Mouse (Mus musculus) v-Abl transformed pro-B cells (cell line): ENCODE results near the gene Gm36245.
"Not testable (repeated sequence)": the region's sequence is repeated elsewhere in the genome, so short reads cannot be mapped to it uniquely, and the experiment has no call there.

Experiments used
- in situ Hi-C, 2 experiments: fragments of 400-800 bp; cut with MboI; formaldehyde crosslinking; loops; one replicate each; pipeline ENCODE4 v1.15.1; 2025; ENCODE audit not compliant: unreplicated experiment in 2 of 2

Gm36245 gene

DNA sequence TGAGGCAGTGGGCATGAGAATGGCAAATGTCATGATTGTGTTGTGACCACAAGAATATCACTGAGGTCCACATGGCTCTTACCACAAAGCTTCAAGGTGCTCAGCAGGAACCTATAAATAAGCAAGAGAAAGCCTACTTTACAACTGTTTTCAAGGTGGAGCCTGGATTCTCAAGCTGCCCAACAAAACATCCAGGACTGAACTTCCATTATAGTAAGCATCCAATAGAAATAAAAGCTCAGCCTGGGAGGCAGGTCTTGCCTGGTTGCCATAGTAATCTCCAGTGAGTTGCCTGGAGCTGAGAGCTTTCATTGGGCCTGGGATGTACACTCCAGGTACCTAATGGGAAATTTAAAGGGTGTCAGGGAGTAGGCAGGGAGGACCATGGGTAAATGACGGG, at the start of gene Gm36245:
TSS of gene Gm36245 (plus strand) at position 301 of the 400 bp plus-strand sequence.
- in situ Hi-C loops = no loop called here

DNA sequence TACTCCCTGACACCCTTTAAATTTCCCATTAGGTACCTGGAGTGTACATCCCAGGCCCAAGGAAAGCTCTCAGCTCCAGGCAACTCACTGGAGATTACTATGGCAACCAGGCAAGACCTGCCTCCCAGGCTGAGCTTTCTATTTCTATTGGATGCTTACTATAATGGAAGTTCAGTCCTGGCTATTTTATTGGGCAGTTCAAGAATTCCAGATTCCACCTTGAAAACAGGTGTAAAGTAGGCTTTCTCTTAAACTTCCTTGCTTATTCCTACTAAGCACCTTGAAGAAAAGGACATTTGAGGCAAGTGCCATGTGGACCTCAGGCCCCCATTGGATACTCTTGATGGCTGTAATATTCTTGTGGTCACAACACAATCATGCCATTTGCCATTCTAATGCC, 37.3 kb upstream of the Gm36245 start, which contains the start of gene 1700025B11Rik:
TSS of gene 1700025B11Rik (minus strand) at position 101 of the 400 bp plus-strand sequence.
- in situ Hi-C loops = loop anchor here in 1 of 2 experiments (10.0 kb wide), 1 partner anchor 53 kb away; no protein-coding TSS in a partner anchor

DNA sequence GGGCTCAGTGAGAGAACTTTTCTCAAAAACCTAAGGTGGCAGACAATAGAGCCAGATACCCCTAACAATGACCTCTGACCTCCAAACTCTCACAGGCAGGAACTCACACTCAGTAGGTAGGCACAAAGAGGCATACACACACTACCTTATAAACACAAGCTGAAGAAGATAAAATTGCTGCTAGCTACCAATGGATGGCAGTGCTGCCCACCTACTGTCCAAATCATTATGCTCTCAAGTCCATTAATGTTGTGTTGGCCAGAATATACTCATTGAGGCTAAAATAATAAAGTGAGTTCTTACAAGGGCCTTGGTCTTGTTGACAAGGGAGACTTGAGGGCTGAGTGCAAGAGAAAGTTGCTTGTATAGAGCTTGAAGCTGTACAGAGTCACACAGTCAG, 35.8 kb upstream of the Gm36245 start:
- in situ Hi-C loops = loop anchor here in 1 of 2 experiments (10.0 kb wide), 1 partner anchor 52 kb away; no protein-coding TSS in a partner anchor

DNA sequence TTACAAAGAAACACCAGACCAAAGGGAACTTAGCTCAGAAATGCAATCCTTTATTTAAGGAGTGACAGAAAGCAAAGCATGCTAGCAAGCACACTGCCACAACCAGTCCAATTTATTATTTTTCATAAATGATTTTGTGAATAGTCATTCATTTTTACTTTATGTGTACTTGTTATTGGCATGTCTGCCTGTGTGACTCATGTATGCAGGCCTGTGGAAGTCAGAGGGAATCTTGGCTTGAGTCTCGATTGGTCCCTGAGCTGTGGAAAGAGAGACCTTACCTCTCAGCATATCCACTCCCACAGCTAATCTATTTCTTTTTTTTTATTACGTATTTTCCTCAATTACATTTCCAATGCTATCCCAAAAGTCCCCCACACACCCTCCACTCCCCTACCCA, 20.3 kb upstream of the Gm36245 start:
- in situ Hi-C loops = no loop called here

DNA sequence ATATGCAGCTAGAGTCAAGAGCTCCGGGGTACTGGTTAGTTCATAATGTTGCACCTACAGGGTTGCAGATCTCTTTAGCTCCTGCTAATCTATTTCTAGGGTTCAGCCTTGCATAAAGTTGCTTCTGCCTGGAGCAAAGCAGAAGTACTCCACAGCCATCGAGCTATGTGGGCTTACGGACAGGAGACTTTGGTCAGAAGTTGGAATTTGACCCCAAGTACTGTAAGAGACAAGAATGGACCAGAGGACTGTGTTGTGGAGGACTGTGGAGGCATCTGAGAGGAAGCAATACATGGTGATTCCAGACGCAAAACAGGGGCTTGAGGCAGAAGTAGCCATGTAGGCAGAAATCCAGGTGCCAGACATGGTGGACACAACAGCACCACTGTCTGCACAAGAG, 19.7 kb upstream of the Gm36245 start:
- in situ Hi-C loops = no loop called here

DNA sequence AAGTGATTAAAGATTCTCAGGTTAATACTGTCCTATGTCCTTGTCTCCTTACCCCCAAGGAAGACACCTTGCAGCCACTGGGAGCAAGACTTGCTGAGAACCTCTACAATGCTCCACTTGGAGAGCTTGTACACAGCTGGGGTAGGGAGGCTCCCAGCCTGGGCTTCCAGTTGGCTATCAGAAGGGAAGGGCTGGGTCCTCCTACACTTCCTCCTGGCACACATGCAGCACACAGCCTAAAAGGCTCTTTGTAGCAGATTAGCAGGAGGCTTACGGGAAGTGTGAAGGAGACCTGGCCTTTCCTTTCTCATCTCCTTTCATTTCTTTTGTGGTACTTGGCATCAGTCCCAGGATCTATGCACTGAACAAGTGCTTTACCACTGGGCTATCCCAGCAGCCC, 17.4 kb upstream of the Gm36245 start:
- in situ Hi-C loops = loop anchor here in 1 of 2 experiments (5.0 kb wide), 1 partner anchor 64 kb away; no protein-coding TSS in a partner anchor

DNA sequence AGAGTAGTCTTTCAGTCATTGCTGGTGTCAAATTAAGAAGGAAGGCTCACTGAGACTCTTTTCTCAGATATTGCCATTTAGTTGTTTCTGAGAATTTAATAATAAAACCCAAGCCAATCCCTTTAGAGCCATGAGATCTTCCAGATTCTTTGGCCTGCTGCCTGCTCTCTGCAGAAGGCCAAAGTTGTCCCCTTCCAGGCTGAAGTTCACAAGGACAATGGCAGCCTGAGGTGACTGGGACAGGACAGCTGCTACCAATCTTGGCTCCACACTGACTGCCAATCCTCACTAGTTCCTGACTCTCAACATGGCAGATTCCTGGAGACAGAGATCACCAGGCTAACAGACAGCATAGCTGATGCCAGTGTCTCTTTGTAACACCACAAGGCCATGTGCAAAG, 12.0 kb upstream of the Gm36245 start:
- in situ Hi-C loops = no loop called here

DNA sequence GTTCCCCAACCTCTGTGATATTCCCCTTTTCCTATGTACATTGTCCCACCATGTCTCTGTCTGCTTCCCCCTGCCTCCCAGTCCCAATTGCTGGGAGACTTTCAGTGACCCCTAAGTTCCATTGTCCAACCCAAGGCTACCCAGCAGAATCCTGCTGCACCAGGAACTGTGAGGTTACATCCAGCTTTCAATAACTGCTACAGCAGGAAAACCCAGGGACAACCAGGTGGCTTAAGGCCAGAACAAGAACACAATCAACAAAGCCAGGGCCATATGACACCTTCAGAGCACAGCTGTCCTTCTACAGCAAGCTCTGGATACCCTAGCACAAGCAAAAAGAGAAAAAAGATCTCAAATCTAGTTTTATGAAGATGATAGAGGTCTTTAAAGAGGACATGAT, 10.1 kb upstream of the Gm36245 start:
- in situ Hi-C loops = no loop called here

DNA sequence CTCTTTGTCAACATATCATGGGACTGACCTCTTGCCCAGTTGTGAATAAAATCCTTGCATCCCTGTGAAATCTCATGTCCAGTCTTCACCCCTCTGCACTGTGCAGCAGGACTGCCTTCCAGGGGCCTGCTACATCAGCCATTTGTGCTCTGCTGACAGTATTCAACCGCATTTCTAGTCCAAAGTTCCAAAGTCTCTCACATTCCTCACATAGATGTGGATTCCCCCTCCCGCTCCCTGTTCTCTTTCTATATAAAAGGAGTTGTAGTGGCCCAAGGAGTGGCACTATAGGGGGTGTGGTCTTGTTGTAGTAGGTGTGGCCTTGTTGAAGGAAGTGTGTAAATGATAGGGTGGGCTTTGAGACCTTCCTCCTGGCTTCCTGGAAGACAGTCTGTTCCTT, 8.2 kb upstream of the Gm36245 start:
- in situ Hi-C loops = no loop called here

DNA sequence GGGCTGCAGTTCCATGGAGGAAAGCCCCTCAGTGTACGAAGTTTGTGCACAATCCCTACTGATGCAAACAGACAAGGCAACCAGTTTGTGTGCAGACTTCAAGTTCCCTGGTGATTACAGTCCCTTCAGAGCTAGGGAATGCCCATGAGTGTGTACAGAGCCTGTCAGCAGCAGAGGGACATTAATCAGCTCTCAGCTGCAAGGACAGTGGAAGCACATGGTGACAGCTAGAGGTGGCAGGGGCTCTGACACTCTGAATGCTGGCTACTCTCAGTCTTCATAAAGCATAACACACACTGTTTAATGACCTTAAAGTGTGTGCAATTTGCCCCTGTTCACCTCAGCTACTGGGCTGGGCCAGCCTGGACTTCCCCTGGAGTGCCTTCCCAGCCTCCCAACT, 5.5 kb upstream of the Gm36245 start:
- in situ Hi-C loops = no loop called here

DNA sequence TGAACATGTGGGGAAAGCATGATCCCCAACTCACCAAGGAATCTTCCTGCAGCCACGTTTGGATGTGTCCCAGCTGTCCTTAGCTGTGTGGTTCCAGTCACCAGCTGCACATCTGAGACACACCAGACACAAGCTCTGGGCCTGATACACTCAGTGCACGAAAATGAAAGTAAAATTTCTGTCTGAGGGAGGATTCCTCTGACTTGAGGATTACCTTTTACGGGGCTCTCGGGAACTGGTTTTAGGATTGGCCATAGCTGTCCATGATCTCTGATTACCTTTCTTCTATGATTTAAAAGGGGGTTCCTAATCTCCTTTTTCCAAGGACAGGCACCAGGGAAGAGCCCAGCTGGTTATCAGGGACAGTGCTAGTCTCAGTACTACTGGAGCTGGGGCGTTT, 3.1 kb upstream of the Gm36245 start, which contains the start of gene Apol10b:
TSS of gene Apol10b (minus strand) at position 165 of the 400 bp plus-strand sequence.
- in situ Hi-C loops = no loop called here

DNA sequence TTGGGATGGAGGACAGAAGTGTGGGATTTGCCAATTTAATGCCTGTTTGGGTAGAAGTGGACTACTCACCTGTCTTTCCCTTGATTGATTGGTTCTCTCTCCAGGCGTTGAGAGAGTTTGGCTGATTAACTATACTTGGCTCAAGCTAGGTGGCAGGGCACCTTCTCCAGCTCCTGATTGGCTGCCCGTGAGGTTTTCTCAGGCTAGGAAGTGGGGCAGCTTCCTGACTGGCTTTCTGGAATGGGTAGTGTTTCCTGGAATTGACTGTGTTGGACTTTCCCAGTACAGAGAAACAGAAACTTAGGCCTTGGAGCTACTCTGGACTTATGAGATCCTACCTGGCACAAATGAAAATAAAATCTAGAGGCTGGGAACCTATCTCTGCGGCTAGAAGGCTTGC, 629 bp upstream of the Gm36245 start:
- in situ Hi-C loops = no loop called here

DNA sequence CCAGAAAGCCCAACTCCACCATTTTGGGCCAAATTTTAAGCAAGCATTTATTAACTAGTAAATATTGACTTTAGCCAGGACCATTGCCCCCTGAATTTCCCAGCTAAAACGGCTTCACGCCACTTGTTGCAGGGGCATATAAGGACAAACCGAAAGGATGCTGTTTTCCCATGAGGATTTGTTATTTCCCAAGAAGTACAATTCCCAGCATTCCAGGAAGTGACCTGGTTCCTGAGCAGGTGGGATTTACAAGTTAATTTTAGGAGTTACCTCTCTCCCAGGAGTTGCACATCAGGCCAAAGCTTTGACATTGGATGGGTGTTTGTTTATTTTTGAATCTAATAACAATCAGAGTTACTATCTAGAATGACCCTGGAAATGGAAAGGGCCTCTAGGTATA, 7.0 kb downstream of the Gm36245 start:
- in situ Hi-C loops = no loop called here

DNA sequence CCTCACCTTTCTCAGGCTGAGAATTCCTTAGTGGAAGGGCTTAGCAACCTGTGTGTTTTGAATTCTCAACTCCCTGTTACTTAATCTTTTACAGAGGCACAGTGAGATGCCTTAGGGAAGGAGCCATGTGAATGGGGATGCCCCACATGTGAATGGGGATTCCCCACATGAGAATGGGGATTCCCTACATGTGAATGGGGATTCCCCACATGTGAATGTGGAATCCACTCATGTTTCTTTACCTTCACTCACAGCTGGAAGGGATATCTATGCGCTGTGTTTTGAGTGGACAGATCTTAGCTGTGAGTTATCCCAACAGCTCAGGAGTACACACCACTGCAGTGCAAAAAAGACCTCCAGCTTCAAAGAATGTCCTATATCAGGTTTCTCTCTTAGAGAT, 25.7 kb downstream of the Gm36245 start:
- in situ Hi-C loops = no loop called here

DNA sequence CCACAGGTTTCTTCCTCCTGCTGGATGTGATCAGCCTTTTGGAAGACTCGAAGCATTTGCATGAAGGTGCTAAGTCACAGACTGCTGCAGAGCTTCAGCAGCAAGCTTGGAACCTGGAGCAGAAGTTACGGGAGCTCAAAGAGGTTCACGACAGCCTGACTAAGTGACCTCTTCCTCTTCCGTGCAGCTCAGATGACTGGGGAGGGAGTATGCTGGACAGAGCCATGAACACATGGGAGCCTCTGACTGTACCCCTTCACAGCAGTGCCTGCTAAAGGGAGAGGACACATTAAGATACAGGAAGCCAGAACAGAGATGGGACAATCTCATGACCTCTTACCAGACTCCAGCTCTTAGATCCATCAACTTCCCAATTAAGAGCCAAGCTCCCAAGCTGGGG, 27.4 kb downstream of the Gm36245 start:
- in situ Hi-C loops = not testable (repeated sequence)

DNA sequence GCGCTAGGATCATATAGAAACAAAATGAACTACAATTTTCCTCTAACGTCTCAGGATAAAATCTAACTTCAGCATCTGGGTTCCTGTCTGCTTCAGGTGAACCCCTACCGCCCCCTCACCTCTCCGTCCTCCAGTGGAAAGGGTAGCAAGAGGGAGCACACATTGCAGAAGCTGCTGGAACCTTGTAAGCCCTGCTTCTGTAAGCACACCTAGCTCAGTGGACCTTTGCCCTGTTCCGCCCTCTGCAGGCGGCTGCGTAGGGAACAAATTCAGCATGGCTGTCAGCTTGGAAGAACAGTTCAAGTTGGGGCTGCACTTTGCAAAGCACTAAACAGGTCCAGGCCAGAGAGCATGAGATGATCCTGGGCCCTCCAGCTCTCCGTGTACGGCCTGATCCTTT, 29.6 kb downstream of the Gm36245 start:
- in situ Hi-C loops = not testable (repeated sequence)

DNA sequence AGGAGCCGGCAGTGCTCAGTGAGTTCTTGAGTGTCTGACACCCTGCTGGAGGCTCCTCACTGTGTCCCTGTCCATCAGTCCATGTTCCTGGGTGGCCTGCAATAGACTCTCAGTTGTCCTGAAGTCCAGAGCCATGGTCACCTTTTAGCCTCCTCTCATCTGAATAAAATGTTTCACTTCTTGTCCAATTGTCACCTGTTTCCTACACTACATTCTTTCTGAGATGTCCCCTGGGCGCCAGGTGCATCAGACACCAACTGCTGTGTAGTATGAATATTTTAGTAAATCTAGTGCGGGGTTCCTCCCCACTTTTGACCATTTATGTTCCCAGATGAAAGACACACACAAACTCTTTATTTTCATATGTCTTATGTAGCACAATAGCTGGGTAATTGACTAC, 30.8 kb downstream of the Gm36245 start:
- in situ Hi-C loops = not testable (repeated sequence)

DNA sequence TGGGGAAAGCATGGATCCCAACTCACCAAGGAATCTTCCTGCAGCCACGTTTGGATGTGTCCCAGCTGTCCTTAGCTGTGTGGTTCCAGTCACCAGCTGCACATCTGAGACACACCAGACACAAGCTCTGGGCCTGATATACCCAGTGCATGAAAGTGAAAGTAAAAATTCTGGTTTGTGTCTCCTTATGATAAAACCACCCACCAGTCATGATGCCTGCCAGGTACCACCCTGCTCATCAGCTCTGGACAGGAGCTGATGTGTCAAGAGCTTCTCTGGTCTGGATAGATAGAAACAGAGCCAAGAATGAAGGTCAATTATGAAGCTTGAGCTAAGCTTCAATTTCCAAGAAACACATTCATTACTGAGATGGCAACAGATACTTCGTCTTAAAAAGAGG, 44.1 kb downstream of the Gm36245 start, which contains the start of gene Apol11b:
TSS of gene Apol11b (minus strand) at position 111 of the 400 bp plus-strand sequence.
- in situ Hi-C loops = not testable (repeated sequence)

DNA sequence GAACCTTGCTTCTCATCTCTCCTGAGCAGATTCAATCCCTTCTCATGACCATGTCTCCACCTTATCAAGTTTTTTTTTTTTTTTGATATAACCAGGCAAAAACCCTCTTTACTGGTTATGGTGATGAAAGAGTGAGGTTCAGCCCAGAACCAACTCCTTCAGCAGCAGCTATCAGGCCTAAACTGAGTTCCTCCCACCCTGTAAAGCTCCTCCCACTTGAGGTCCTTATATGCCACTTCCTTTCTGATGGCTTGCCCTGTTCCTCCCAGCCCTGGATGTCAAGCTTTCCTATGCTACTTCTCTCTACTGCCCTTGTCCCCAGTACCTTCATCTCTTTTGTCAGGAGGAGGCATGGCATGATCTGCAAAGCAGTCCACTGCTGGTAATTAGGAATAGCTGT, 52.1 kb downstream of the Gm36245 start:
- in situ Hi-C loops = not testable (repeated sequence)
